Mouse (Mus musculus): ENCODE measurements at regions not wholly inside any gene's neighbourhood (a gene's known extent, or its start where the extent isn't known, plus 50 kb on each side); places are given as distances from the start of the nearest gene placed in this dataset.
"Not testable (repeated sequence)": the region's sequence is repeated elsewhere in the genome, so short reads cannot be mapped to it uniquely, and the experiment has no call there.

DNA sequence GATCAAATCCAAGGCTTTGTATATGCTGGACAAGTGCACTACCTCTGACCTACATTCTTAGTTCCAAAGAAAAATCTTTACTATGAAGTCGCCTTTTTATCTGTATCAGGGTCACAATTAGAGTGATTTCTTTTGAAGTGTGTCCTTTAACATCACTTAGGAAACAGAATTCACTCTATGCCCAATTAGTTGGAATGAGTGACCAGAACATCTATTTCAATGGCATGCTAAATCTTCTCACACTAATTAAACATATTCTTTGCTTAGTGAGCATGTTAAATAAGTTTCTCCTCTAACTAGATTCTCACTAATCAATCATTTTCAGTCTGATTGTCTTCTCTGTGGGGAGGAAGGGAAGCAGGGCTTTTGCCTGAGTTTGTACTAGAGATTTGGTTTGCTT lies 84.9 kb downstream of the Arl6ip6 start:
- Histone ChIP-seq H3K27ac (no peak overlapping the region), H3K9me3 (no peaks in the 10 kb centered on the region), H3K4me1 (peaks cover 30% of the 10 kb centered on the region), H3K4me3 (no peak overlapping the region), H3K27me3 (ENCODE audit: poor library complexity, severe bottlenecking) (no peaks in the 10 kb centered on the region), H3K36me3 (replicated peaks) (no peaks in the 10 kb centered on the region)
- 33% methylated on average over 1 of the region's 1 CpGs for WGBS
- no peak for DNase-seq (ENCODE audit: extremely low spot score, low spot score)

DNA sequence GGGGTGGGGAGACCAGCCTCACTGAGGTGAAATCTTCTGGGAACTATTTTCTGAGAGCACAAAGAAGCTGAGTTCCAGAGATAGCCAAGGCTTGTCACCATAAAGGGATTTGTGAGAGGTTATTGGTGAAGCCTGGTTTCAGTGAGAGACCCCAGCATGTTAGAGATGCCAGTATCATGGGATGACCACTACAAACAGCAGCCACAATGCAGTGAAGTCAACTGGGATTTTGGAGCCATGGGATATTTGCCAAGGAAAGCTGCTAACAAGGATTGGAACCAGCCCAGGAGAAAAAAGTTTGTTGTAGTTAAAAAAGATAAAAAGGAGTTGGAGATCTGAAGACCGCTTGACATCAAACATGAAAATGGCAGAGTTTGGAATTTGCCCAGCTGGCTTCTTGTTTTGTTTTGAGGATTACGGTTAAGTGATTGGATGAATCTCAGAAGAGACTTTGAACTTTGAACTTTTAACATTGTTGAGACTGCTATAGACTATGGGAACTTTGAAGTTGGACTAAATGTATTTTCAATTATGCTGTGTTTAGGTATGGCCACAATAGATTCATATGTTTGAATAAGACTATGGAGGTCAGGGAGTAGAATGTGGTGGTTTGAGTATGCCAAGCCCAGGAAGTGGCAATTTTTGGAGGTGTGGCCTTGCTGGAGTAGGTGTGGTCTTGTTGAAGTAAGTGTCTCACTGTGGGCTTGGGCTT lies 110.3 kb downstream of the Arl6ip6 start:
- H3K27me3 ChIP-seq (ENCODE audit: poor library complexity, severe bottlenecking), result no peaks in the 10 kb centered on the region
- no peaks in the 10 kb centered on the region for H3K4me1 ChIP-seq
- WGBS, result 87% methylated on average over 2 of the region's 2 CpGs
- H3K36me3 ChIP-seq (replicated peaks), result no peaks in the 10 kb centered on the region
- no peak overlapping the region for H3K27ac ChIP-seq
- H3K4me3 ChIP-seq, result no peak overlapping the region
- H3K9me3 ChIP-seq, result no peaks in the 10 kb centered on the region
- DNase-seq (ENCODE audit: extremely low spot score, low spot score), result no peak

DNA sequence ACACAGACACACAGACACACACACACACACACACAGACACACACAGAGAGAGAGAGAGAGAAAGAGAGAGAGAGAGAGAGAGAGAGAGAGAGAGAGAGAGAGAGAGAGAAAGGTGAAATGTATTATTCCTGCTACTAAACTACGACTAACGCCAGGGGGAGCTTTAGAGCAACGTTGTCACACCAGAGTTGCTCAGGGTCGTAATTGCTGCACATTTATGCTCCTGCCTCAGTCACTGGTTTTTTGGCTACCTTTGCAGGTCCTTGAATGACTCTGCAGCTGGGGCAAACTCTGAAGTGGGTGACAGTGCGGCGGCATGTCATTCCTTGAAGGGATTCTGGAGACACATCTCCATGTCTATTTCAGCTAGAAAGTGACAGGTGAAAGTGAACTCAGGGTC lies 139.2 kb downstream of the Arl6ip6 start:
- peak; percentile 36 for DNase-seq (ENCODE audit: extremely low spot score, low spot score)
- Histone ChIP-seq H3K27ac (no peak overlapping the region), H3K36me3 (replicated peaks) (no peaks in the 10 kb centered on the region), H3K27me3 (ENCODE audit: poor library complexity, severe bottlenecking) (no peaks in the 10 kb centered on the region), H3K4me3 (no peak overlapping the region), H3K9me3 (no peaks in the 10 kb centered on the region), H3K4me1 (no peaks in the 10 kb centered on the region)
- WGBS, result 31% methylated on average over 6 of the region's 6 CpGs

DNA sequence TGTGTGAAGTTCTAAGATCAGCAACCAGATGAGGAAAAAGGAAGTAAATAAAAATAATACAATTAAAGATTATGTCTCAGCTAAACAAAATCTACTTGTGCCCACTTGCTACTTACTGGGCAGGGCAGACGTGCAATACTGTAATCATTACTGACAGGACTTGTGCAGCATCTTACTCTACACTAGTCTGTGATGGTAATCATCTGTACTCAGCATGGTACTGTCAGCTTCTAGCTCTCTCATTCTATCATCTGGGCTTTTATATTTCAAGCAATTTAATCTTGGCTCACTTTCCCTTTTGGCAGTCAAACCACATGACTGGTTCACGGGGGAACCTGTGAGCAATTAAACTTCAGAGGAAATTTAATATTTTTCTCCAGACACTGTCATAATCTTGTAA lies 167.5 kb downstream of the Arl6ip6 start:
- WGBS, result 80% methylated on average over 2 of the region's 2 CpGs
- no peak for DNase-seq (ENCODE audit: extremely low spot score, low spot score)
- no peak overlapping the region for H3K27ac ChIP-seq
- H3K4me1 ChIP-seq, result no peaks in the 10 kb centered on the region
- no peaks in the 10 kb centered on the region for H3K27me3 ChIP-seq (ENCODE audit: poor library complexity, severe bottlenecking)
- no peaks in the 10 kb centered on the region for H3K36me3 ChIP-seq (replicated peaks)
- no peak overlapping the region for H3K4me3 ChIP-seq
- no peaks in the 10 kb centered on the region for H3K9me3 ChIP-seq

DNA sequence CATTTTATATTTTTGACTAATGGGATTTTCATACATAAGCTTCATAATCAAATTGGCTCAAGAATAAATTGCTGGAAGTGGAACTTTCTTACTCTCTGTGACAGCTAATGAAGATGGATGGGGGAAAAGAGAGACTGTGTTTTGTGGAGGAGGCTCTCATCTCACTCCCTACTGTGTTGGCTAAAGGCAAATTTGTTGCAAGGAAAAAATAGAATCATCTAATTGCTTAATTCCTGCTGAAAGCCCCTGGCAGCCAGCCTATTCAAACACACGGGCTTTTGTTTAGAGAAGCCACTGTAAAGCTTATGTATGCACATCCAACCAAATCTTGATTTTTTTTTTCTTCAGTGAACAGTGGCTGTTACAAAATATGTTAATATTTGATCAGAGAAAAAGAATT lies 190.8 kb downstream of the Arl6ip6 start:
- no peak overlapping the region for H3K4me3 ChIP-seq
- 14% methylated on average over 1 of the region's 1 CpGs for WGBS
- no peak for DNase-seq (ENCODE audit: extremely low spot score, low spot score)
- peaks cover 40% of the 10 kb centered on the region for H3K4me1 ChIP-seq
- peaks cover 27% of the 10 kb centered on the region for H3K27me3 ChIP-seq (ENCODE audit: poor library complexity, severe bottlenecking)
- H3K36me3 ChIP-seq (replicated peaks), result no peaks in the 10 kb centered on the region
- H3K27ac ChIP-seq, result no peak overlapping the region
- no peaks in the 10 kb centered on the region for H3K9me3 ChIP-seq

DNA sequence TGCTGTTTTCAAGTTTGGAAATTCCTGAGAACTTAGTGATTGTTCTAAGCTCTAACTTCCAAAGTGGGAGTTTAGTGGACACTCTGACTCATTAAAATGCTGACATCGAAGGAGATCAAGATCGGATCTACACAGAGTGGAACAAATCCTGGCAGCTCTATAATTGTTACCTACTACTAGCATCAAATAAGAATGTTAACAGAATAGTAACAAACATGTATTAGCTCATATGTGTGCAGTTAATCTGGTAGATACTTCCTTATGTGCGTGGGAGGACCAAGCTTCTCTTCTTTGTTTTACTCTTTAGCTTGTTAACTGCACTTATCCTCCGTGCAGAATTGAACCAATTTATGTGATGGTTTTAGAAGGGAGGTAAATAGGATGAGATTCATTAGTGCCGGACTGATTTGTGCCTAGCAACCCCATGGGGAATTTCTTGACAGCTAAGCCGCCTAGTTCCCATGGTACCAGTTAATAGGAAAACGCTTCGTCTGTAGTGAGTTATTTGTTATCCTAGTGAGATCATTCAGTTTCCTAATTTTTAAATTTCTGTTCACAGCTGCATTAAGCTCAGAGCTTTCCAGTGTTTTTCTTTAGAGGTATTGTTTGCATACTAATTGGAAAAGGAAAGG lies 193.1 kb downstream of the Arl6ip6 start:
- no peak overlapping the region for H3K27ac ChIP-seq
- no peak overlapping the region for H3K4me3 ChIP-seq
- peaks cover 44% of the 10 kb centered on the region for H3K27me3 ChIP-seq (ENCODE audit: poor library complexity, severe bottlenecking)
- H3K36me3 ChIP-seq (replicated peaks), result no peaks in the 10 kb centered on the region
- 25% methylated on average over 8 of the region's 8 CpGs for WGBS
- H3K9me3 ChIP-seq, result no peaks in the 10 kb centered on the region
- DNase-seq (ENCODE audit: extremely low spot score, low spot score), result peak; percentile 55
- H3K4me1 ChIP-seq, result peaks cover 42% of the 10 kb centered on the region

DNA sequence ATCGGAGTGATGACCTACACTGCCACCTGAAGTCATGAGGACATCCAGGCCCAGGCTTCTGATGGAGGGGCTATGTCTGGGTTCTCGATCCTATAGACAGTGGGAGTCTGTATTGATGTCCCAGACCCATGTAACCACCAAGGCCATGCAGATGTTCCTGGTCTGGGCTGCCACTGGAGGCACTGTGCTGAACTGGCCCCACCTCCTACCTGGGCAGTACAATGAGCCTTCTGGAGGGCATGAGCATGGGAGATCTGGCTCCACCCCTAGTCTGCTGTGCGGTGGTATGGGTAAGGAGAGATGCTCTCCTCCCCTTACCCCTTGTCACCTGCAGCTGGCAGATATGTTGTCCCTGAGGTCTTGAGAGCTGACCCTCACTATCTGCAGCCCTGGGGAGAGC lies 197.1 kb downstream of the Arl6ip6 start:
- WGBS, result 98% methylated on average over 3 of the region's 3 CpGs

DNA sequence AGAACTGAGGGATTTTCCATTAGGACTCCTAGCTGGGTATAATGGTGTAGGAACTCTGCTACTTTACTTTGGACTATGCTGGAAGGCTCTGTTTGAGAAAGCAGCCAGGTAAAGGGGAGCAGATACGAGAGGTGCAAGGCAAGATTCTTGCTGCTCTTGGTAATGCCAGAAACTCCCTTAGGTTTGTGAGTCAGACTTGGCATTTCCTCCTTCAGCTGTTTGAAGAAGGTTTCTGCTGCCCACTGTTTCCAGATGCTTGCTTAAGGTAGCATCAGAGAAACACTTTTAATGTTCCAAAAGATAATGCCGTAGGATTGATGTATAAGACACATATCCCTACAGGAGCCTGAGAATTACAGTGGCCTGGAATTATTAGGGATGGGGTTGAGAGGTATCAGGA lies 222.9 kb downstream of the Arl6ip6 start:
- Histone ChIP-seq H3K9me3 (no peaks in the 10 kb centered on the region), H3K27ac (no peak overlapping the region), H3K4me1 (no peaks in the 10 kb centered on the region), H3K4me3 (no peak overlapping the region), H3K36me3 (replicated peaks) (no peaks in the 10 kb centered on the region), H3K27me3 (ENCODE audit: poor library complexity, severe bottlenecking) (no peaks in the 10 kb centered on the region)
- WGBS, result 92% methylated on average over 2 of the region's 2 CpGs
- DNase-seq (ENCODE audit: extremely low spot score, low spot score), result no peak

More for the DNA sequence above, 197.1 kb downstream of the Arl6ip6 start:
- DNase-seq (ENCODE audit: extremely low spot score, low spot score), result no peak
- Histone ChIP-seq H3K4me1 (peaks cover 26% of the 10 kb centered on the region), H3K9me3 (no peaks in the 10 kb centered on the region), H3K27me3 (ENCODE audit: poor library complexity, severe bottlenecking) (peaks cover 43% of the 10 kb centered on the region), H3K4me3 (no peak overlapping the region), H3K36me3 (replicated peaks) (no peaks in the 10 kb centered on the region), H3K27ac (no peak overlapping the region)

DNA sequence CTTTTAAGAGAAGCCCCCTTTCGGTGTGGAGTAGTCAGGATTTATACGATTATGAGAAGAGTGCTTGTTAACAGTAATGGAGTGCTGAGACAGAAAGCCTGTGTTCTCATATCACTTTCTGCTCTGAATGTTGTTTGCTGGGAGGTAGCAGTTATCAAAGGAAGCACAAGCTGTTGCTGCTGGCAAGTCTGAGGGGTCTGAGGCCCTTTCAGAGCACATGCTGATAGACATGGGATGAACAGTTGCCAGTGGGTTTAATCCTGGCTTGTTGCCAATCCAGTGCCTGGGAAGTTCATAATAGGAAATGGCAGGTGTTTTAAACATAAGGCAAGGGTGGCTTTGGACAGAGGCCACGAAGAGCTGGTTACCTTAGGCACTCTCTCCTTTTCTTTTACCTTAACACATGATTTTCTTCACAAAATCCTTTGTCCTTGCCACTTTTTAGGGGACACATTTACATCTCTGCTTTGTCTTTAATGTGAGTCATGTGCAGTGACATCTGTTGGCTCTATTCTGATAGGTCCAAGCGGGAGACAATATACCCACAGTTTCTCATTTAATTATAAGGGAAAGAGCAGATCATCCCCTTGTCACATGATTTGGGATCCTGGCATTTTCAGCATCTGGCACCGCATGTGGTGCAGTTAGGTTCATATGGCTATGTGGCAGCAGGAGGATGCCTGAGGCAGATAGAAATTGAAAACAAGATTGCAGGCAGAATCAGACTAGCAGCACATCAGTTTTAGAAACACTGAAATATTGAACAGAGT lies 245.7 kb downstream of the Arl6ip6 start:
- 86% methylated on average over 5 of the region's 5 CpGs for WGBS
- no peak for DNase-seq (ENCODE audit: extremely low spot score, low spot score)
- no peak overlapping the region for H3K4me3 ChIP-seq

DNA sequence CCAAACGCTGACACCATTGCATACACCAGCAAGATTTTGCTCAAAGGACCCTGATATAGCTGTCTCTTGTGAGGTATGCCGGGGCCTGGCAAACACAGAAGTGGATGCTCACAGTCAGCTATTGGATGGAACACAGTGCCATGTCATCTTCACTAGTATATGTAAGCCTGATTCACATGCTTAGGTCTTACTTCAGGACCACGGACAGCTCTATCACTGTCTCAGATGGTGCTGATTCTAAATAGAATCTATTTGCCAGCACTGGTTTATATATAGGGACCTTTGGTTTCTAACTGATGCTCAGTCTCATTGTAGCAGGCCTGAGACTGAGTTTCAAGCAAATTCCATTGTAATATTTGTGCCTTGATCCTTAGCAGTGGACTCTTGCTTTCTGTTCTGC lies 248.8 kb downstream of the Arl6ip6 start:
- H3K9me3 ChIP-seq; H3K36me3 ChIP-seq (replicated peaks); H3K4me1 ChIP-seq; H3K4me3 ChIP-seq; H3K27ac ChIP-seq; H3K27me3 ChIP-seq (ENCODE audit: poor library complexity, severe bottlenecking): not testable (repeated sequence)
- DNase-seq (ENCODE audit: extremely low spot score, low spot score), result peak; percentile 18
- 59% methylated on average over 3 of the region's 3 CpGs for WGBS

More for the DNA sequence above, 245.7 kb downstream of the Arl6ip6 start:
- no peaks in the 10 kb centered on the region for H3K9me3 ChIP-seq
- no peaks in the 10 kb centered on the region for H3K36me3 ChIP-seq (replicated peaks)
- no peaks in the 10 kb centered on the region for H3K27me3 ChIP-seq (ENCODE audit: poor library complexity, severe bottlenecking)
- H3K27ac ChIP-seq, result no peak overlapping the region
- no peaks in the 10 kb centered on the region for H3K4me1 ChIP-seq

DNA sequence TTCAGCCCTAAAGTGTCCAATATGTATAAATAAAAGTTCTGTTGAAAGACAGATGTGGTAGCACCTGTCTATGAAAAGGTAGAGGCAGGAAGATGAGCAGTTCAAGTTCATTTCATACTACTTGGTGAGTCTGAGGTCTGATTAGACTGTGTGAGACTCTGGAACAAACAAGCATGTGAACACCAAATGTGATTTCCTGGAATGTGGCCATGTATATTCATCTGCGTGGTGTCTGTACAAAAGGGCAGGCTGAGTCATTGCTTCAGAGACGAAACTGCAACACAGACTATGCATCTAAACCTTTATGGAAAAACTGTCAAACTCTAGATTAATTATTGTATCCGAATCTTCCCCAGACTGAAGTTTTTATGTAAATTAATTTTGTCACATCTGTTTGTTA lies 268.7 kb downstream of the Arl6ip6 start:
- H3K4me1 ChIP-seq, result no peaks in the 10 kb centered on the region
- H3K27me3 ChIP-seq (ENCODE audit: poor library complexity, severe bottlenecking), result no peaks in the 10 kb centered on the region
- H3K36me3 ChIP-seq (replicated peaks), result no peaks in the 10 kb centered on the region
- 90% methylated on average over 3 of the region's 3 CpGs for WGBS
- DNase-seq (ENCODE audit: extremely low spot score, low spot score), result no peak
- no peaks in the 10 kb centered on the region for H3K9me3 ChIP-seq
- no peak overlapping the region for H3K27ac ChIP-seq
- H3K4me3 ChIP-seq, result no peak overlapping the region

DNA sequence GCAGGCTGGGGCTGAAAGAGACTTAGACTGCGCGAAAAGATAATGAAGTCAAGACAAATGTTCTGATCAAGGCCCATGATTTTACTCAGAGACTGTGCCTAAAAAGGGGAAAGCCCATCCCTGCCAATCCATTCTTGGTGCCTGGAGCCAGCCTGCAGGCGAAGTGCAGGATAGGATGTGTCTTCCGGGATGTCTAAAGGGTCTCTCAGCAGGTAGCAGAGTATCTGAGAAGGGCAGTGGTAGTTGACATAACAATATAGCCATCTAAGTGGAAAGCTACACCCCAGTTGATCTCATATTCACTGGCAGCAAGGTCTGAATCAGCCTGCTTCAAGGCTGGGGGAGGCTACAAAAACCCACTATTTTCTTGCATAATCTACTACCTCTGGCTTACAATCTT lies 282.9 kb downstream of the Arl6ip6 start:
- Histone ChIP-seq H3K27me3 (ENCODE audit: poor library complexity, severe bottlenecking) (no peaks in the 10 kb centered on the region), H3K36me3 (replicated peaks) (no peaks in the 10 kb centered on the region), H3K4me1 (no peaks in the 10 kb centered on the region), H3K4me3 (no peak overlapping the region), H3K27ac (no peak overlapping the region), H3K9me3 (no peaks in the 10 kb centered on the region)
- 82% methylated on average over 4 of the region's 4 CpGs for WGBS
- DNase-seq (ENCODE audit: extremely low spot score, low spot score), result no peak

DNA sequence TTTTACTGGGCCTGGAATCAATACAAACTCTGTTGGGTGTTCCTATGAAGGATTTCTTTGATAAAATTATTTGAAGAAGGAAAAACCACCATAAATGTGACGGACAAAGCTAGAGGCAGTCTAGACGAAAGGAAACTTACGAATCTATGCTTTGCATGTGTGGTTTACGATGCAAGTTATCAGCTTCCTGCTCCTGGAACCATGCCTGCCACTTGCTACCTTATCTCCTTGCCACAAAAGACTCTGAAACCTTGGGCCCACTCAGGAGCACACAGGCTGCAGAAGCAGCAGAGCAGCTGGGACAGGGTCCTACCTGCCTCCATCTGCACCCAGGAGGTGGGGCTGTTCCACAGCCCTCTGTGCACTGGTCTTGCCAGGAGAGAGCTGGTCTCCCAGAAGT lies 287.5 kb downstream of the Arl6ip6 start:
- H3K4me3 ChIP-seq; H3K27me3 ChIP-seq (ENCODE audit: poor library complexity, severe bottlenecking); H3K27ac ChIP-seq; H3K4me1 ChIP-seq; H3K36me3 ChIP-seq (replicated peaks); H3K9me3 ChIP-seq; DNase-seq (ENCODE audit: extremely low spot score, low spot score): not testable (repeated sequence)
- 97% methylated on average over 4 of the region's 4 CpGs for WGBS
